Mouse (Mus musculus) heart, embryonic 11.5 days (tissue): Measurements from ENCODE around the gene Vrk3. TPM values are rescaled to one million over a fixed set of nuclear protein-coding genes. Genes with fewer than 3 reads are reported as not detected.

ENCODE experiments used
- ATAC-seq: fragments of 200-750 bp; cut with Nextera tagmentation; replicated peaks from 2 replicates; pipeline ENCODE4 v1.8.0; 2017; ENCODE audit warnings: moderate library complexity; ENCODE audit not compliant: insufficient number of reproducible peaks, low FRiP score, low TSS enrichment
- H3K27ac ChIP-seq: fragments of 300-500 bp; sonication (generic); 2 replicates; pipeline ENCODE4 v1.5.1; 2014; ENCODE audit warnings: mild to moderate bottlenecking, low read depth, low read length
- H3K27me3 ChIP-seq: fragments of 300-500 bp; sonication (generic); 2 replicates; pipeline ENCODE4 v1.6.1; 2014; ENCODE audit warnings: mild to moderate bottlenecking, low read length, mixed read lengths; ENCODE audit not compliant: control insufficient read depth, insufficient read depth
- H3K36me3 ChIP-seq: fragments of 300-500 bp; sonication (generic); 2 replicates; pipeline ENCODE4 v1.6.1; 2014; ENCODE audit warnings: mild to moderate bottlenecking, low read length, moderate library complexity, mixed read lengths; ENCODE audit not compliant: control insufficient read depth, insufficient read depth
- H3K4me1 ChIP-seq: fragments of 300-500 bp; sonication (generic); 2 replicates; pipeline ENCODE4 v1.6.1; 2014; ENCODE audit warnings: low read length; ENCODE audit not compliant: control insufficient read depth, insufficient read depth
- H3K4me2 ChIP-seq: fragments of 300-500 bp; sonication (generic); 2 replicates; pipeline ENCODE4 v1.6.1; 2014; ENCODE audit warnings: mild to moderate bottlenecking, moderate library complexity
- H3K4me3 ChIP-seq: fragments of 300-500 bp; sonication (generic); 2 replicates; pipeline ENCODE4 v1.5.1; 2014; ENCODE audit warnings: low read depth, low read length
- H3K9ac ChIP-seq: fragments of 300-500 bp; sonication (generic); 2 replicates; pipeline ENCODE4 v1.6.1; 2014; ENCODE audit warnings: mild to moderate bottlenecking, low read depth, low read length, moderate library complexity
- H3K9me3 ChIP-seq: fragments of 300-500 bp; sonication (generic); replicated peaks from 2 replicates; pipeline ENCODE4 v1.6.1; 2016; ENCODE audit warnings: low read length; ENCODE audit not compliant: control insufficient read depth
- WGBS: fragments of 180-500 bp; shearing (Covaris S2); extraction: QIAGEN DNeasy Blood & Tissue Kit; methylation state at CpG from one replicate; pipeline ENCODE4 v1.1.7; 2014; ENCODE audit not compliant: insufficient replicate concordance; 5-methylcytosine and 5-hydroxymethylcytosine counted together
- polyA plus RNA-seq: library from polyadenylated mRNA; unstranded; fragments of >200 nt; fragmentation: Nextera tagmentation; extraction: Ambion mirVana; gene quantifications from 2 replicates; pipeline ENCODE4 v1.2.1, GENCODE M21; 2014

Gene Vrk3
- polyA plus RNA-seq, 1 experiment from 2014 or later: 34.1 TPM

GRCm38 (mm10) chr7:44824872-44825271 lies 76.7 kb downstream of the Vrk3 start:
- Histone ChIP-seq H3K4me2 (no peak overlapping the region), H3K27me3 (no peaks in the 10 kb centered on the region), H3K9ac (no peak overlapping the region), H3K4me1 (peaks cover 25% of the 10 kb centered on the region), H3K36me3 (peaks cover 16% of the 10 kb centered on the region), H3K4me3 (no peak overlapping the region), H3K27ac (no peak overlapping the region), H3K9me3 (no peaks in the 10 kb centered on the region)
- ATAC-seq: no peak
- WGBS: 22% methylated on average over 3 of the region's 3 CpGs

DNA sequence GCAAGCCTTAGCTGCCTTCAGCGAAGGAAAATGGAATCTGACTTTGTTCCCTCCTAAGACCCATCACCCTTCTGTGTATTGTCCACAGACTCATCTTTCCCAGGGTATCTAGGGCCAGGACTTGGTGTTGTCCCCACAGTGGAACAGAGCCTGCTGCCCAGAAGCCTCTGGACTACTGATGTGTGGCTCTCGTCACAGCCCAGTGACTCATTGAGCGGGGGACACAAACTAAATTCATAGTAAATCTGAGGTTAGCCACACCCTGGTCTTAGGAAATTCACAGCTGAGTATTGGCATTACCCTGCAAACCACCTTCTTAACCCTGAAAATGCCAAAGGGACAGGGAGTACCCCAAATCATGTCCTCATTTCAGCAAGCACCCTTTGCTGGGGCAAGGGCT lies 78.6 kb downstream of the Vrk3 start:
- no peaks in the 10 kb centered on the region for H3K27me3 ChIP-seq
- no peak overlapping the region for H3K27ac ChIP-seq
- no peak overlapping the region for H3K4me3 ChIP-seq
- WGBS: 89% methylated on average over 3 of the region's 3 CpGs
- ATAC-seq: no peak
- peaks cover 20% of the 10 kb centered on the region for H3K4me1 ChIP-seq
- H3K4me2 ChIP-seq: no peak overlapping the region
- no peak overlapping the region for H3K9ac ChIP-seq
- peaks cover 32% of the 10 kb centered on the region for H3K36me3 ChIP-seq
- no peaks in the 10 kb centered on the region for H3K9me3 ChIP-seq

Other genes starting within 250 kb of the Vrk3 start
- 0.37 and 0.47 TPM in 2 replicates for gene Mybpc2, start 223.8 kb upstream of the Vrk3 start, polyA plus RNA-seq
- gene Spib, start 216.3 kb upstream of the Vrk3 start, polyA plus RNA-seq: not detected in 2 replicates
- 40.1 and 43.1 TPM in 2 replicates for gene Pold1, start 199.6 kb upstream of the Vrk3 start, polyA plus RNA-seq
- 48.5 and 53.4 TPM in 2 replicates for gene Nr1h2, start 194.5 kb upstream of the Vrk3 start, polyA plus RNA-seq
- 0.70 TPM in 1 of 2 replicates, not detected in the other for gene Napsa, start 176.0 kb upstream of the Vrk3 start, polyA plus RNA-seq
- gene Kcnc3, start 157.7 kb upstream of the Vrk3 start, polyA plus RNA-seq: 0.07 and 0.23 TPM in 2 replicates
- gene Myh14, start 77.6 kb upstream of the Vrk3 start, polyA plus RNA-seq: 0.31 and 0.56 TPM in 2 replicates
- gene Izumo2, start 39.7 kb upstream of the Vrk3 start, polyA plus RNA-seq: not detected in 2 replicates
- 0.58 and 1.2 TPM in 2 replicates for gene Zfp473, start 2.6 kb downstream of the Vrk3 start, polyA plus RNA-seq
- 49.0 and 57.5 TPM in 2 replicates for gene Nup62, start 67.7 kb downstream of the Vrk3 start, polyA plus RNA-seq
- gene Il4i1, start 68.0 kb downstream of the Vrk3 start, polyA plus RNA-seq: 0.14 and 1.2 TPM in 2 replicates
- gene Atf5, start 68.2 kb downstream of the Vrk3 start, polyA plus RNA-seq: 1.6 and 1.9 TPM in 2 replicates
- 38.6 and 53.9 TPM in 2 replicates for gene Akt1s1, start 100.6 kb downstream of the Vrk3 start, polyA plus RNA-seq
- 48.2 and 49.2 TPM in 2 replicates for gene Tbc1d17, start 100.7 kb downstream of the Vrk3 start, polyA plus RNA-seq
- gene Pnkp, start 108.7 kb downstream of the Vrk3 start, polyA plus RNA-seq: 18.9 and 19.2 TPM in 2 replicates
- 205 and 218 TPM in 2 replicates for gene Ptov1, start 121.4 kb downstream of the Vrk3 start, polyA plus RNA-seq
- 47.3 and 51.9 TPM in 2 replicates for gene Med25, start 144.3 kb downstream of the Vrk3 start, polyA plus RNA-seq
- gene Fuz, start 147.7 kb downstream of the Vrk3 start, polyA plus RNA-seq: 12.2 and 12.8 TPM in 2 replicates
- 69.1 and 77.3 TPM in 2 replicates for gene Ap2a1, start 181.1 kb downstream of the Vrk3 start, polyA plus RNA-seq
- gene Tsks, start 194.8 kb downstream of the Vrk3 start, polyA plus RNA-seq: not detected in 2 replicates
- 10.0 and 10.5 TPM in 2 replicates for gene Cpt1c, start 226.4 kb downstream of the Vrk3 start, polyA plus RNA-seq
- gene Prmt1, start 238.2 kb downstream of the Vrk3 start, polyA plus RNA-seq: 179 and 194 TPM in 2 replicates
- gene Irf3, start 249.2 kb downstream of the Vrk3 start, polyA plus RNA-seq: 57.3 and 61.4 TPM in 2 replicates